Mouse (Mus musculus): Measurements from ENCODE around the gene Tufm.

The Tufm gene

DNA sequence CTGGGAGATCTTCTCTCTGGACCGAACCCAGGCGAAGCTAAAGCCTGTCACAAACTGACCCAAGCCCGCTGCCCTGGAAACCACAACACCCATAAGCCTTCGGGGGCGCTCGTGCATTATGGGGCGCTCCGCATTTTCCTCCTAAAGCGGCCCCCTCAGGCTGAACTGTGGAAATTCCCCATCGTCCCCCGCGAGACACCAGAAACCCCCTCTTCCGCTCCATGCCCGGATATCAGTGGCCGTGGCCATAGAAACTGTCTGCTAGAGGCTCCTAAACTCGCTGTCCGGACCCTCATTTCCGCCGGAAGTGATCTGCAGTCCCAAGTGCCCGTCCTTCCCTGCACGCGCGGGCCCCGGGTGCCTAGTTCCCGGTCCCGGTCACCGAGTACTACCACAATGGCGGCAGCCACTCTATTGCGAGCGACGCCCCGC, at the start of gene Tufm:
TSS of gene Tufm (plus strand) at position 310 of the 432 bp plus-strand sequence.
- peak; percentile 94 for DNase-seq (ENCODE audit: low read depth, low spot score)
- Histone ChIP-seq H3K36me3 (ENCODE audit: control insufficient read depth, insufficient read depth, low read length, poor library complexity, severe bottlenecking) (peaks cover 6% of the 10 kb centered on the region), H3K27me3 (ENCODE audit: control insufficient read depth, insufficient read depth, low read length, poor library complexity, severe bottlenecking) (no peaks in the 10 kb centered on the region)

DNA sequence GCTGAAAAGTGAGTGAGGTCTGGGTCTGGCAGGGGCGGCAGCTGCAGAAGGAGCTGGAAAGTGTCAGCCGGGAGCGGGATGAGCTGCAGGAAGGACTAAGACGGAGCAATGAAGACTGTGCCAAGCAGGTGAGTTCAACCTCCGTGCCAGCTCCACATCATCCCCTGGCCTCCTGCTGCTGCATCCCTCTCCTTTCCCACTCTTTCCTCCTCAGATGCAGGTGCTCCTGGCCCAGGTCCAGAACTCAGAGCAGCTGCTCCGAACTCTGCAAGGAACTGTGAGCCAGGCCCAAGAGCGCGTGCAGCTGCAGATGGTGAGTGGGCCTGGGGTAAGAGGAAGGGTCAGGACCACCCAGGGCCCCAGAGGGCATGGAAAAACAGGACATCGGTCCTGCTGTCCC, 47.0 kb upstream of the Tufm start:
- no peaks in the 10 kb centered on the region for H3K27me3 ChIP-seq (ENCODE audit: control insufficient read depth, insufficient read depth, low read length, poor library complexity, severe bottlenecking)
- peaks cover 27% of the 10 kb centered on the region for H3K36me3 ChIP-seq (ENCODE audit: control insufficient read depth, insufficient read depth, low read length, poor library complexity, severe bottlenecking)
- no peak for DNase-seq (ENCODE audit: low read depth, low spot score)

DNA sequence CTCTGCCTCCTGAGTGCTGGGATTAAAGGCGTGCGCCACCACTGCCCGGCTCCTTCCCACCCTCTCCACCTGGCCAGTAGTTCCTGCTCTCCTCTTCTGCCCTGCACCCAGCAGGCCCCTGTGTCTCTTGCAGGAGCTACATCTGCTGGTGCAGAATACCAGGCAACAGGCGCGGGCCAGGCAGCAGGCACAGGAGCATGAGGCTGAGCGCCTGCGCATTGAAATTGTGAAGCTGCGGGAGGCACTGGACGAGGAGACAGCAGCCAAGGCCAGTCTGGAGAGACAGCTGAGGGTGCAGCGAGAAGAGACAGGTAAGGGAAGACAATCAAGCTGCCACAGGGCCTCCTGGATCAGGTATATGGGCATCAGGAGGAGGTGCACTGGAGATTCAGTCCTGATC, 43.2 kb upstream of the Tufm start:
- no peak for DNase-seq (ENCODE audit: low read depth, low spot score)
- H3K36me3 ChIP-seq (ENCODE audit: control insufficient read depth, insufficient read depth, low read length, poor library complexity, severe bottlenecking): peaks cover 25% of the 10 kb centered on the region
- H3K27me3 ChIP-seq (ENCODE audit: control insufficient read depth, insufficient read depth, low read length, poor library complexity, severe bottlenecking): no peaks in the 10 kb centered on the region

DNA sequence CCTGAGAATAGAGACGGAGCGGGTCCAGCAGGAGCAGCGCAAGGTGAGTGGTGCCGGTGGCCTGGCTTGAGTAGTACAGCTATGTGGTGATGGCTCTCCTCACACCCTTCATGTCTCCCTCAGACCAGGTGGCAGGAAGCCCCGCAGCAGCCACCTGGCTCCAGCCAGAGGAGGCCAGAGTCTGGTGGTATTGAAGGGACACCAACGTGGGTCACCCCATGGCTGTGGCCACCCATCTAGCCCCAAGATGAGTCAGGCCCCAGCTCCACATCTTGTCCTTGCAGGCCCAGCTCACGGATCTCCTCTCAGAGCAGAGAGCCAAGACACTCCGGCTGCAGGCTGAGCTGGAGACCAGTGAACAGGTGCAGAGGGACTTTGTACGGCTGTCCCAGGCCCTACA, 42.6 kb upstream of the Tufm start:
- H3K27me3 ChIP-seq (ENCODE audit: control insufficient read depth, insufficient read depth, low read length, poor library complexity, severe bottlenecking): no peaks in the 10 kb centered on the region
- peaks cover 22% of the 10 kb centered on the region for H3K36me3 ChIP-seq (ENCODE audit: control insufficient read depth, insufficient read depth, low read length, poor library complexity, severe bottlenecking)
- no peak for DNase-seq (ENCODE audit: low read depth, low spot score)

DNA sequence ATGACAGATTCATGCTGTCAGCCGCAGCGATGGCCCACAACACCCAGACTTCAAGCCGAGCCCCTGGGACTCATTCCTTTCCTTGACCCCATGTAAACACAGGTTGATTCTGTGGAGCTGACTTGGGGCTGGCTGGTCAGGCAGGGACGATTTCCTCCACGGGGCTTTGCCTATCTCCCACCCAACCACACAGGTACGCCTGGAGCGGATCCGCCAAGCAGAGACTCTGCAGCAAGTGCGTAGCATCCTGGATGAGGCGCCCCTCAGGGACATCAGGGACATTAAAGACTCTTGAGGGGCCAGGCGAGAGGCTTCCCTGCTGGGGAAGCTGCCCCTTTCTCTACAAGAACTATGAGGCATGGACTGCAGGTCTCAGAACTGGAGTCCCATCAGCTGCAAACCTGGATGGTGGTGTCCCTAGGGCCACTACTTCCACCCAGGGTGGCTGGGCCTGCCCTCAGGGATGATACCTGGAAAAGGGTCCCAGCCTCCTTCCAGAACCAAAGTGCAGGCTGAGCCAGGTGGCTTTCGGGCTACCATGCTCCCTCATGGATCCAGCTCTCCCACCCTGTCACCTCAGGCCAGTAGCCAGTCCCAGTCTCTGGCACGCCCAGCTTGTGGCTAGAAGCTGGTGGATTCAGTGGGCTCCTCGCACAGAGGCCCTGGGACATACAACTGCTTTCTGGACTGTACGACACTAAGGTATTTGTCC, 41.9 kb upstream of the Tufm start:
- no peaks in the 10 kb centered on the region for H3K27me3 ChIP-seq (ENCODE audit: control insufficient read depth, insufficient read depth, low read length, poor library complexity, severe bottlenecking)
- peaks cover 20% of the 10 kb centered on the region for H3K36me3 ChIP-seq (ENCODE audit: control insufficient read depth, insufficient read depth, low read length, poor library complexity, severe bottlenecking)
- DNase-seq (ENCODE audit: low read depth, low spot score): no peak

DNA sequence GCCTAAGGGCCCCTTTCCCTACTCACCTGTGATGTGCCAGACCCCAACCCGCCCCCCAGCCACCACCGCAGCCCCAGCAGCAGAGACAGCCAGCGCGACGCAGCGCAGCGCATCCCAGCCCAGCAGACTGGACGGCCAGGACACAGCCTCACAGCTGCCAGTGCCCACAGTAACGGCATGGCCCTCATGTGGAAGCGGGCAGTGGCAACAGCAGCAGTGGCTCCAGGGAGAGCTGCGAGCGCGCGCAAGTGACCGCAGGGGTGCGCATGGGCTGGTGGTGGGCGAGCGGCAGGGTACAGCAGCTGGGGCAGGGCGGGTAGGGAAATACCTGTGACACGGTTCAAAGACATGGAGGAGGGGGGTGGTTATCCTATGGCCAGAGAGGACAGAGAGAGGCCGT, 40.9 kb upstream of the Tufm start:
- H3K27me3 ChIP-seq (ENCODE audit: control insufficient read depth, insufficient read depth, low read length, poor library complexity, severe bottlenecking): no peaks in the 10 kb centered on the region
- no peak for DNase-seq (ENCODE audit: low read depth, low spot score)
- peaks cover 18% of the 10 kb centered on the region for H3K36me3 ChIP-seq (ENCODE audit: control insufficient read depth, insufficient read depth, low read length, poor library complexity, severe bottlenecking)

DNA sequence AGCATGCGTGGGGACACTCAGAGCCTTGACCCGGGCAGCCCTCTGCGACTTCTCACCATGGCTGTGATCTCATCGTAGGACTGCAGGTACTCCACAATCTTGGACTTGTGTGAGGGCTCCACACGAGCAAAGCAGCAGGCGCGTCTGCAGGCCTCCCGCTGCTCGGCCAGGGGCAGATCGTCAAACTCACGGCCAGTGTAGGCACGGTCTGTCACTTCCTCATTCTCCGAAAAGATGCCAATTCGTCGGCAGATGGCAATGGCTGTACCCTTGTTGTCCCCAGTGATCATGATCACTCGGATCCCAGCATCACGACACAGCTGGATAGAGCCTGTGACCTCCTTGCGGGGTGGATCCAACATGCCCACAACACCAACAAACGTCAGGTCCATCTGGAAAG, 38.7 kb upstream of the Tufm start:
- no peaks in the 10 kb centered on the region for H3K27me3 ChIP-seq (ENCODE audit: control insufficient read depth, insufficient read depth, low read length, poor library complexity, severe bottlenecking)
- DNase-seq (ENCODE audit: low read depth, low spot score): no peak
- peaks cover 13% of the 10 kb centered on the region for H3K36me3 ChIP-seq (ENCODE audit: control insufficient read depth, insufficient read depth, low read length, poor library complexity, severe bottlenecking)

DNA sequence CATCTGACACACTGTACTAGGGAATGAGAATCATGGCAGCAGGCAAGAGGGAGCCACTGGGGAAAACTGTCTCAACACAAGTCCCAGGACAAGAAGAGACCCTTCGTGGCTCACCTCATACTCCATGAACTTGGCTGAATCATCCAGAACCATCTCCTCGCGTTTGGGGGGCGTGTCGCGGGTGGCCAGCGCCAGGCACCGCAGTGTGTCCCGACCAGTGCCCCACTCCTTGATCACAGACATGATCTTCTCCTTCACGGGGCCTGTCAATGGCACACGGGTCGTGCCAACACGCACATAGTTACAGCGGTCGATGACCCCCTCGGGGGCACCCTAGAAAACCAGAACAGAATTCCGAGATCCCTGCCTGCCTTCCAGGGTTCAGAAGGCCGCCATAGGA, 37.2 kb upstream of the Tufm start:
- Histone ChIP-seq H3K27me3 (ENCODE audit: control insufficient read depth, insufficient read depth, low read length, poor library complexity, severe bottlenecking) (no peaks in the 10 kb centered on the region), H3K36me3 (ENCODE audit: control insufficient read depth, insufficient read depth, low read length, poor library complexity, severe bottlenecking) (peaks cover 8% of the 10 kb centered on the region)
- DNase-seq (ENCODE audit: low read depth, low spot score): no peak

DNA sequence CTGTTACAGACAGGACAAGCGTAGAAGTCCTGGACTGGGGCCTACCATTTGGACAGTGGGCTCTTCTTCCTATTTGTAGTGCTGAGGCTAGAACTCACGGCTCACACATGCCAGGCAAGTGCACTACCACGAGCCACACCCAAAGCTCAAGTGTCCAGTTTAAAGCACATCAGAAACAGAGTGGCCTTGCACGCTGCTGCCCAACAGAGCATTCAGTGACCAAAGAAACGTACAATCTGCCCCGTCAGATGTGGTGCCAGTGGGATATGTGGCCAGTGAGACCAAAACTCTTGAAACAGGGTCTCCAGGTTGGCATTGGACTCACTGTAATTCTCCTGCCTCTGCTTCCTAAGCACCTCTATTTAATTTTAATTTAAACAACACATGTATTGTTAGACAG, 36.5 kb upstream of the Tufm start:
- H3K27me3 ChIP-seq (ENCODE audit: control insufficient read depth, insufficient read depth, low read length, poor library complexity, severe bottlenecking): no peaks in the 10 kb centered on the region
- peaks cover 2% of the 10 kb centered on the region; the same call in 1 of the 2 replicates for H3K36me3 ChIP-seq (ENCODE audit: control insufficient read depth, insufficient read depth, low read length, poor library complexity, severe bottlenecking)
- DNase-seq (ENCODE audit: low read depth, low spot score): no peak

DNA sequence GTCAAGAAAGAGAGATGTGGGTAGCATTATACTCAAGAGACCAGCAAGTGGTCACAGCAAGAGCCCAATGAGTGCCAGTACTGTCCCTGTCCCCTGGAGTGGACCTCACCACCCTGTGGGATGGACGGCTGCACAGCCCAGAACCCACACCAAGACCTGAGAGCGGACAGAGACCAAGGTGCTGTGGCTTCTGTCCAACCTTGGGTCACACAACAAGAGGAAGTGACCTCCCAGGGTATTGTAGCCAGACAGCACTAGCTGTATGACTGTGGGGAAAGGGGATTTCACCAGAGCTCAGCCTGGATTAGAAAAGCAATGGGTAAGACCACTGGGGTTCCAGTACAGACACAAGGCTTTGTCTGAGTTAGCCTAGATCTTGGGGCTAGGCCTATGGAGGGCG, 34.9 kb upstream of the Tufm start:
- DNase-seq (ENCODE audit: low read depth, low spot score): no peak
- H3K36me3 ChIP-seq (ENCODE audit: control insufficient read depth, insufficient read depth, low read length, poor library complexity, severe bottlenecking): no peaks in the 10 kb centered on the region

DNA sequence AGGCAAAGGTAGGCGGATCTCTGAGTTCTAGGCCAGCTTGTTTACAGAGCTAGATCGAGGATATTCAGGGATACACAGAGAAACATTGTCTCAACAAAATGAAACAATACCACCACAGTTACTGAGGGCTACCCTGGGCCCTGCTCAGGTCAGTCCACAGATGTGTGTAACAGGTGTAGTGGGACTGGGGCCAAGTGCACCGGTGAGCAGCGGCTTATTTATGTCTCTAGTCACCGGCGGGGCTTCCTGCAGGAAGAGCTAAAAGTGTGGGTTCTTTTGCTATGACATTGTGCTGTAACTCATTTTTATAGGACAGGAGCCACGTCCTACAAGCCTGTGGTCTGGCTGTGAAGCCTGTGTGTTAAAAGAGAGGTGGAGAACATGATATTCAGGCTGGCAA, 33.3 kb upstream of the Tufm start:
- no peak for DNase-seq (ENCODE audit: low read depth, low spot score)
- Histone ChIP-seq H3K27me3 (ENCODE audit: control insufficient read depth, insufficient read depth, low read length, poor library complexity, severe bottlenecking) (no peaks in the 10 kb centered on the region), H3K36me3 (ENCODE audit: control insufficient read depth, insufficient read depth, low read length, poor library complexity, severe bottlenecking) (no peaks in the 10 kb centered on the region)

More for the DNA sequence above, 34.9 kb upstream of the Tufm start:
- H3K27me3 ChIP-seq (ENCODE audit: control insufficient read depth, insufficient read depth, low read length, poor library complexity, severe bottlenecking): no peaks in the 10 kb centered on the region

DNA sequence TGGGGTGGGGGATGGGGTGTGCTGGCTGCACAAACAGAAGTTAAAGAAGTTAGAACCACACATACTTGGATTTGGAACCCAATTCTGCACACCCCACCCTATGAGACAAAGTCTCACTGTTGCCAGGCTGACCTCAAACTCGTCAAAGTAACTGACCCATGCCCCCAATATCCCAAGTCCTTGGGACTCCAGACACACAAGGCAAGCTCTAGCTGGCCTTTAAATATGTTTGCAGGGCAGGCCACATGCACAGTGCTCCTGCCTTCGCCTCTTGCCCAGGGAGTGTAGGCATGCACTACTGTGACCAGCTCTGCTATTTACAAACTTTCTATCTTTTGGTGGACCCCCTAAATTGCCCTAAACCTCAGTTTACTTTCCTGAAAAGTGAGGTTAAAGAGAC, 31.9 kb upstream of the Tufm start:
- no peaks in the 10 kb centered on the region for H3K27me3 ChIP-seq (ENCODE audit: control insufficient read depth, insufficient read depth, low read length, poor library complexity, severe bottlenecking)
- no peak for DNase-seq (ENCODE audit: low read depth, low spot score)
- no peaks in the 10 kb centered on the region for H3K36me3 ChIP-seq (ENCODE audit: control insufficient read depth, insufficient read depth, low read length, poor library complexity, severe bottlenecking)

DNA sequence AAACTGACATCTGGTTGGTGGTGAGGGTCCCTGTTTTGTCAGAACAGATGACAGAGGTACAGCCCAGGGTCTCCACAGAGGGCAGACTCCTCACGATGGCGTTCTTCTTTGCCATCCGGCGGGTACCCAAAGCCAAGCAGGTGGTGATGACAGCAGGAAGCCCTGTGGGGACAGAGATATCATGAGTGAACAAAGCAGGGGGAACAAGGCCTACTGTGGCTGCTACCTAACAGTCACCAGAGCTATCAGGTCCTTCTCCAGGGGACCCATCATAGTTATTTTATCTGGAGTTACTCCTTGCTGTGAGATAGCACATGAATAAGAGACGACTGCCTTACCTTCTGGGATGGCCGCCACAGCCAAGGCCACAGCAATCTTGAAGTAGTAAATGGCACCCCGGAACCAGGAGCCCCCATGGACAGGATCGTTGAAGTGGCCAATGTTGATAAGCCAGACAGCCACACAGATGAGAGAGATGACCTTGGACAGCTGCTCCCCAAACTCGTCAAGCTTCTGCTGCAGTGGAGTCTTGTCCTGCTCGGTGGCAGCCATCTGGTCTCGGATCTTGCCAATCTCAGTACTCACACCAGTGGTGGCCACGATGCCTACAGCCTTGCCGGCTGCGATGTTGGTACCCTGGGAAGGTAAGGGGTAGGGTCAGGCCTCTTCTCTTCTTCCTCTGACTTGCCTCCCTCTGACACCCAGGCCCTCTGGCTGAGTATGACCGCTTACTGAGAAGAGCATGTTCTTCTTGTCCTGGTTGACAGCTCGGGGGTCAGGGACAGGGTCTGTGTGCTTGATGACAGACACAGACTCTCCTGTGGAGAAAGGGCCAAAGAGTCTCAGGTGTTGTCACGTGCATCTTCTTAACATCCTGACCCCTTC, 30.5 kb upstream of the Tufm start:
- no peak for DNase-seq (ENCODE audit: low read depth, low spot score)
- H3K27me3 ChIP-seq (ENCODE audit: control insufficient read depth, insufficient read depth, low read length, poor library complexity, severe bottlenecking): no peaks in the 10 kb centered on the region
- no peaks in the 10 kb centered on the region for H3K36me3 ChIP-seq (ENCODE audit: control insufficient read depth, insufficient read depth, low read length, poor library complexity, severe bottlenecking)

DNA sequence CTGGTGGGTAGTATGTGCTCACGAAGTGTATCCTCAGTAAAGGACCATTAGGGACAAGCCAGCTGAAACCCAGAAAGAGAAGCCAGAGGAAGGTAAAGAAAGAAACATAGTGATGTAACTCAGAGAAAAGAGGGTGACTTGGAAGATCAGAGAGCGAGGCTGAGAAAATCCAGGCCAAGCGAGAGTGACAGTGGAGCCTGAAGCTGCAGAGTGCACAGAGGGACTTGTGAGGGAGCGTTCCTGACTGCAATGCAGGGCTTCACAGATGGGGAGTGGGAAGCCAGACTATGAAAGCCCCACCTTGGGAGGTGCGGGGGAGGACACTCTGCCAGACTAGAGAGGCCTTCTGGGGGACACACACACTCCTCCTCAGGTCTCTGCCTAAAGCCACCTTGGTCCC, 28.9 kb upstream of the Tufm start:
- DNase-seq (ENCODE audit: low read depth, low spot score): no peak
- Histone ChIP-seq H3K27me3 (ENCODE audit: control insufficient read depth, insufficient read depth, low read length, poor library complexity, severe bottlenecking) (no peaks in the 10 kb centered on the region), H3K36me3 (ENCODE audit: control insufficient read depth, insufficient read depth, low read length, poor library complexity, severe bottlenecking) (no peaks in the 10 kb centered on the region)

DNA sequence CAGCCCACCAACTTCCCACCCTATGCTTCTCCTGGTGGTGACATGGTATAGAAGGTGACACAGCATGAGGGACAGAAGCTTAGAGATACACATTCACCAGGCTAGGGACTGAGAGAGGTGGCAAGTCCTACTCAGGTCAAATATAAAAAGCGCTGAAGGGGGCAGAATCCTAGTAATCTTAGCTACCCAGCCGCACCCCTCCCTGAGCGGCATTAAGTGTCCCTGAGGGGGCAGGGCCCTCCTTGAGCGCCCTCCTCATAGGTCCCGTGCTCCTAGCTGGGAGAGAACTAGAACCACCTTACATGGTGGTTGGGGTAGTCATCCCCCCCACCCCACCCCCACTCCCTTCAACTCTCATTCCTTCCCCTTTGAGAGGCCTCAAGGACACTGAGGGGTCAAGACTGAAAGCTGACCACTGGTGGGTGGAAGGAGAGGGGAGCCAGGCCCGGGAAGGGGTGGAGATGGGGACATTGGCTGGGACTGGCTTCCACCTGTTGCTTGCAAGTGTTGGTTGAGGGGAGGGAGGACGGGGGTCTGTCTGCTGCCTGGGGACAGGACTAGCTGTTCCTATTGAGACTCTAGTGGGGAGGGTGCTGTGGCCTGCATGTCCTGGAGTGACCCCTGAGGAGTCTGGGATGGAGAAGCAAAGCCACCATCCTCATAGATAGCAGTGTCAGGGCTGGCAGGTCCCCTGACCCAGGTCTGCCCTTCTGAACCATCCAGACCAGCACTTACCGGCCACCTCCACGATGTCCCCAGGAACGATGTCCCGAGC, 28.1 kb upstream of the Tufm start:
- Histone ChIP-seq H3K27me3 (ENCODE audit: control insufficient read depth, insufficient read depth, low read length, poor library complexity, severe bottlenecking) (no peaks in the 10 kb centered on the region), H3K36me3 (ENCODE audit: control insufficient read depth, insufficient read depth, low read length, poor library complexity, severe bottlenecking) (no peaks in the 10 kb centered on the region)
- no peak for DNase-seq (ENCODE audit: low read depth, low spot score)
